Mouse (Mus musculus) heart, postnatal 36 days (tissue): ENCODE data around the gene Hp. TPM values are rescaled to one million over a fixed set of nuclear protein-coding genes. Genes with fewer than 3 reads are reported as not detected.
A peak's percentile ranks its signal among the peaks of the same experiment; 100 is the strongest.

ENCODE experiments used
- DNase-seq, 2 experiments: peaks; one replicate each; pipeline ENCODE4 v3.0.0; 2021 to 2022
- intact Hi-C: fragments of 180-260 bp; cut with DNase I; formaldehyde crosslinking; loops from one replicate; pipeline ENCODE4 v1.15.1; 2025
- total RNA-seq, 2 experiments: library from RNA; stranded (reverse); gene quantifications; 2 replicates each; pipeline ENCODE4 v1.2.3; 2021

Hp gene
- 1 to 10 TPM; 4.2 to 6.4 TPM for total RNA-seq

GRCm38 (mm10) chr8:109578900-109579301 lies at the start of gene Hp:
TSS of gene Hp (minus strand) at chr8:109579172.
- no peak for DNase-seq
- intact Hi-C loops = no loop called here

- no peak for DNase-seq
- intact Hi-C loops = no loop called here
Measured at GRCm38 (mm10) chr8:109628638-109629037, 49.7 kb upstream of the Hp start.

GRCm38 (mm10) chr8:109615569-109615968 lies 36.6 kb upstream of the Hp start:
- no peak for DNase-seq
- intact Hi-C loops = no loop called here

GRCm38 (mm10) chr8:109614243-109615210 lies 35.6 kb upstream of the Hp start, which contains the start of gene Pkd1l3:
TSS of gene Pkd1l3 (plus strand) at chr8:109614517.
- intact Hi-C loops = no loop called here
- DNase-seq = no peak

- intact Hi-C loops = loop anchor here (5.0 kb wide), 3 partner anchors 83 to 168 kb away; partner anchors contain the start of genes Ap1g1, Ist1 and Zfp821
- DNase-seq = peak; percentile 26 to 27
Measured at GRCm38 (mm10) chr8:109609153-109609502, 30.2 kb upstream of the Hp start.

DNA sequence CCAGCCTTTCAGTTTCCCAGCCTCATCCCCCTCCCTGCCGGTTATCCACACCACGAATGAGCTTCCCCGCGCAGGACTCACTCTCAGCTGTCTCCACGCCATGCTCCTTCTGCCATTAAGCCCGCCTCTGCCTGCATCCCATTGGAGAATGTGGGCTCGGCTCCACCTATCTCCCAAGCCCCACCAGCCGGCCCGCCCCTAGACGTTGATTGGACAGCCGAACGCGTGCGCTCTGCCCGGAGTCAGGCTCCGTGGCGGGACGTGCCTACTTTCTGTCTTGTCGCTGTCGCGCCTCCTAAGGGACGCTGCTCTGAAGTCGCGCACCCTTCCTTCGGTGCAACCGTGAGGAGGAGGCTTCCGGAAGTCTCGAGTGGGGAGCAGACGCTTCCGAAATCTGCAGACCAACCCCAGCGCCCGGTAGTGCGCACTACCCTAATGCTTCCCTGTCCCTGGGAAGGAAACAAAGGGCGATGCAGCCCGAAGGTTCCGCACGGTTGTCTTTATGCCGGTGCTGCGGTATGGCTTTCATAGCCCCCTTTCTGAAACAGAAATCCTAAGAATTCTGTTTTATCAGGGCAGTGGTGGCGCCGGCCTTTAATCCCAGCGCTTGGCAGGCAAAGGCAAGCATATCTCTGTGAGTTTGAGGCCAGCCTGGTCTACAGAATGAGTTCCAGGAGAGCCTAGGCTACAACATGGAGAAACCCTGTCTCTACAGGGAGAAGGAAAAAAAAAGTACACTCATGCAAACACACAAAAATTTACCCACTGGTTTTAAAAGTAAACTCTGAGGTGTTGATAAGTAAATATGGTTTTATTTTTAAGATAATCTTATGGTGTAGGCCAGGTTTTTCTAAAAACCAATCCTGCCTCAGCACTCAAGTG lies 29.5 kb upstream of the Hp start, which contains the start of gene Dhodh:
Gene Dhodh, minus strand, starts transcription at position 403 of the 882 bp plus-strand sequence.
- intact Hi-C loops = loop anchor here (1.0 to 5.0 kb wide), 4 partner anchors 43 to 169 kb away; partner anchors contain the start of genes Ap1g1, Dhx38, Ist1 and Txnl4b
- peak; percentile 94 to 98 for DNase-seq

DNA sequence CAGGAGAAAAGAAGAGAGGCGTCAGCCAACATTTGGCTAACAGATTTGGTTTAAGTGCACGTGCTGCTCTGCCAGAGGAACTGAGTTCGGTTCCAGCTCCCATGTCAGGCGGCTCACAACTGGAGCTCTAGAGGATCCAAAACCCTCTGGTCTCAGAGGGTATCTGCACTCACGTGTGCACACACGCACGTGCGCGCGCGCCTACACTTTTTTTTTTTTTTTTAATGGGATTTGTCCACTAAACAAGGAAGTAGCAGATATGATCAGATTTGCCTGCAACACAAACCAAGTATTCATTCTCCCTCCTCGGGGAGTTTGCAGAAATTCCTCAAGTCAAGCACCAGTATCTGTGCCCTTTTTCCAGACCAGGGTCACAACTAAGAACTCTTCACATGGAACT lies 28.7 kb upstream of the Hp start:
- intact Hi-C loops = loop anchor here (1.0 to 5.0 kb wide), 4 partner anchors 42 to 170 kb away; partner anchors contain the start of genes Ap1g1, Dhx38, Ist1 and Txnl4b

GRCm38 (mm10) chr8:109606725-109607124 lies 27.8 kb upstream of the Hp start:
- intact Hi-C loops = loop anchor here (5.0 kb wide), 3 partner anchors 86 to 171 kb away; partner anchors contain the start of genes Ap1g1, Ist1 and Zfp821
- DNase-seq = no peak

More for the DNA sequence above, 28.7 kb upstream of the Hp start:
- DNase-seq = no peak

- intact Hi-C loops = loop anchor here (10.0 kb wide), 1 partner anchor 319 kb away; no protein-coding TSS in a partner anchor
- DNase-seq = peak; percentile 43 to 64
Measured at GRCm38 (mm10) chr8:109595854-109596253, 16.9 kb upstream of the Hp start.

GRCm38 (mm10) chr8:109593117-109593788 lies 14.3 kb upstream of the Hp start:
- intact Hi-C loops = loop anchor here (10.0 kb wide), 1 partner anchor 322 kb away; no protein-coding TSS in a partner anchor
- DNase-seq = no peak

GRCm38 (mm10) chr8:109592164-109592563 lies 13.2 kb upstream of the Hp start:
- intact Hi-C loops = loop anchor here (10.0 kb wide), 1 partner anchor 323 kb away; no protein-coding TSS in a partner anchor
- DNase-seq = no peak

DNA sequence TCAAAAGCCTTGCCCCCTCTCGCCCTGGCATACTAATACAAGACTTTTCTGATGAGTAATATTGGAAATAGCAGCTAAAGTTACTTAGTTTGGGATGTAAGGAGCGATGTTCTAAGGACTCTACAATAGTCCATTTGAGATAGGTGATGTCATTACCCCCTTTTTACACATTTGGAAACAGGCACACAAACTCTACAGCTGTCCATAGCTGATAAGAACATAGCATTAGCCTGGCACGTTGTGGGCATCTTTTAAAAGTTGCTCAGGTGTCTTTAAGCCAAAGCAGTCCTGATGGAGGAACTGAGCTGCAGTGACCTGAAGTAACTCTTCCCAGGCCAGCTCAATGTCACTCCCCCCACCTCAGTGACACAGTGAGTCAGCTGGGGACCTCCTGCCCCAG lies 12.4 kb upstream of the Hp start:
- DNase-seq = no peak
- intact Hi-C loops = loop anchor here (10.0 kb wide), 1 partner anchor 323 kb away; no protein-coding TSS in a partner anchor

DNA sequence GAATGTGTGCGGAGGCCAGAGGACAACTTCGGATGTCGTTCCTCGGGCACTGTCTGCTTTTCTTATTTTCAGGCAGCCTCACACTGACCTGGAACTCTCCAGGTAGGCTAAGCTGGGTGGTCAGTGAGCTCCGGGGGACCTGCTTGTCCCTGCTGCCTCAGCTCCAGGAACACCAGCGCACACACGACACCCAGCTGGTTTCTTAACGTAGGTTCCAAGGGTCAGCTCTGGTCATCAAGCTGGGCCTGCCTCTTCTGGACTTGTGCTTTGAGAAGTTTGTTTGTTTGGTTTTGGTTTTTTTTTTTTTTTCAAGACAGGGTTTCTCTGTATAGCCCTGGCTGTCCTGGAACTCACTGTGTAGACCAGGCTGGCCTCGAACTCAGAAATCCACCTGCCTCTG lies 11.9 kb upstream of the Hp start:
- intact Hi-C loops = loop anchor here (10.0 kb wide), 1 partner anchor 324 kb away; no protein-coding TSS in a partner anchor
- DNase-seq = no peak

GRCm38 (mm10) chr8:109586972-109587504 lies 8.1 kb upstream of the Hp start:
- DNase-seq = no peak
- intact Hi-C loops = no loop called here

GRCm38 (mm10) chr8:109585652-109586051 lies 6.7 kb upstream of the Hp start:
- intact Hi-C loops = no loop called here
- no peak for DNase-seq

DNA sequence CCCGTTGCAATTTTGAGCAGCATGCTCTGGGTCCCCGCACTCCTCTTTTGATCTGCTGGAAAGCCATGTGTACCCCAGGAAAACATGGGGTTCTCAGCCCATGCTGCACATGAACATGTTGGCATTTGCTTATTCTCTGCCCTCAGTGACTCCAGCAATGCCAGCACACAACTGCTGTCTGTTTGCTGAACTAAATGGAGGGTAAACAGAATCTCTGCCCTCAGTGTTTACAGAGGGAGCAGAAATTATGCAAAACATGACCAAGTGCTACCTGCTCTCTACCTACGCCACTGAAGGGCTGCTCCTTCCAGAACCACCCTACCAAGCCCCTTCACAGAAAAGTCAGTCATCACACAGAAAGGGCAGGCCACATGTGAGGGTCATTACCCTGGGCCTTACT lies 5.9 kb upstream of the Hp start:
- intact Hi-C loops = no loop called here
- DNase-seq = no peak

- no peak for DNase-seq
- intact Hi-C loops = no loop called here
Measured at GRCm38 (mm10) chr8:109584293-109584692, 5.3 kb upstream of the Hp start.

GRCm38 (mm10) chr8:109576311-109576710 lies 2.7 kb downstream of the Hp start:
- intact Hi-C loops = no loop called here
- no peak for DNase-seq

GRCm38 (mm10) chr8:109571139-109571538 lies 7.8 kb downstream of the Hp start:
- intact Hi-C loops = no loop called here
- no peak for DNase-seq
